16 mouse cellular contexts compared by ENCODE assay signal in the genomic region with DNA sequence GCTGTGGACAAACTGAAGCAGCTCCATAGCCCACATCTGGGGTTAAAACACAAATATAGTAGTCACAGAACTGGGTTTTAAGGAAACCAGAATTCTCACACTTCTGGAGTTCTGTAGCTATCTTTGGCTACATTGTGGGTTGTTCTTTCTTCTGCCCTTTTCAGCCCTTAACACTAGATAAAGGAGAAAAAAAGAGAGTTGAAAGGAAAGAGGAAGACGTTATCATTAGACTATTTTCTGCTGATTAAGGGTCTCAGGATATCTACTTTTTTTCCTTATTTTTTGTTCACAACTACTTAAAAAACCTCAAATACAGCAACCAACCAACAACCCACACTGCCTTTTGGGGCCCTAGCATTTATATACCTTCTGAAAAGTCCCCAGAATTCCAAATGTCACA.
"Had no signal": no experiment of that assay in that cellular context is flagged by ENCODE, and none has a peak within 500 bp of the region (broad histone marks: within the 10 kb centered on the region; RNA-seq: fewer than 3 reads in every experiment).

No protein-coding gene starts in this region.

- DNase-seq: lung, embryonic 14.5 days; lung, postnatal 4 days; midbrain, embryonic 14.5 days; right cerebral cortex, postnatal 14 days; thymus, adult 2 months; thymus, postnatal 25 days; thymus, postnatal 4 days had no signal

- H3K27me3 ChIP-seq: midbrain, embryonic 12.5 days; neural tube, embryonic 13.5 days; neural tube, embryonic 15.5 days; stomach, embryonic 15.5 days had no signal

- H3K4me2 ChIP-seq: lung, embryonic 14.5 days; midbrain, embryonic 12.5 days; neural tube, embryonic 13.5 days; neural tube, embryonic 15.5 days; stomach, embryonic 15.5 days had no signal

- H3K4me3 ChIP-seq: midbrain, embryonic 10.5 days; midbrain, embryonic 12.5 days; myocyte; neural tube, embryonic 13.5 days; neural tube, embryonic 15.5 days; stomach, embryonic 15.5 days had no signal

- H3K4me1 ChIP-seq: midbrain, embryonic 10.5 days; midbrain, embryonic 12.5 days; neural tube, embryonic 13.5 days; neural tube, embryonic 15.5 days; stomach, embryonic 15.5 days had no signal

- H3K9me3 ChIP-seq: midbrain, embryonic 10.5 days; midbrain, embryonic 12.5 days; neural tube, embryonic 13.5 days; neural tube, embryonic 15.5 days; stomach, embryonic 15.5 days had no signal

- H3K27ac ChIP-seq: liver, embryonic 14.5 days; midbrain, embryonic 10.5 days; midbrain, embryonic 12.5 days; neural tube, embryonic 13.5 days; neural tube, embryonic 15.5 days; stomach, embryonic 15.5 days; stomach, postnatal 0 days had no signal

- H3K9ac ChIP-seq: liver, embryonic 14.5 days; lung, embryonic 14.5 days; midbrain, embryonic 12.5 days; neural tube, embryonic 13.5 days; neural tube, embryonic 15.5 days; stomach, embryonic 15.5 days had no signal

- ATAC-seq: midbrain, embryonic 16.5 days had no signal
